In the genomic region with DNA sequence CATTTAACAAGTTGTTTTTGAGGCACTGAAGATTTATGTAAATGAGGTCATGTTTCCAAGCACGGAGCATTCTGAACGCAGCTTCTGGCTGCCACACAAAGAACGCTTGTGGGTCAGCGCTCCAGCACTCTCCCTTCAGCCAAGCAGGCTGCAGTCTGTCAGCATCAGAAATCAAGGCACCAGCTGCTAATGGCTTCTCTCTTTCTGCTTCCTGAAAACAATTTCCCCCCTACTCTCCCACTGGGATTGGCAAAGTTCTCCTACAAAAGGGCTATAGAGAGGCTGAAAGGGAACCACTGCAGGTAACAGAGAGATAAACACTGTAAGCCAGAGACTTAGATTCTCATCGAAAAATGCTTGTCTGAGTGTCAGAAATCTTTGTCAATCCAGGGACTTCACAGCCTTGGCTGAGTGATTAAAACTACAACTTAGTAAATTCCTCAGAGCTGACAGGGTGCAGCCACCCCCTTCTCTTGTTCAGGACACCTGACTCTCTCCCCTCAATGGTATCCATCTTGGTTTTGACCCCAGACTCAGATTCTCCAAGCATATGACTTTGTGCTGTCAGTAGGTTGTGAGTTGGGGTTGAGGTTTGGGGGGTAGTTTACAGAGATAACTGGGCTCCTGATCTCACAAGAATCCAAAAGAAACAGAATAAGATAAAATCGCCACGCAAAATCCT, we compare ENCODE assay signal across 8 mouse cellular contexts.
DNase-seq lines count a peak whose midpoint lies in the region; ATAC-seq lines count a peak whose summit lies in the region.

No protein-coding gene starts in this region.

- H3K4me1 ChIP-seq in heart, embryonic 15.5 days (replicated peaks), result no peaks in the 10 kb centered on the region; the same call in 1 of the 2 replicates

- no peaks in the 10 kb centered on the region for H3K36me3 ChIP-seq in heart, embryonic 15.5 days

- no peak overlapping the region for H3K4me2 ChIP-seq in heart, embryonic 15.5 days

- no peaks in the 10 kb centered on the region for H3K27me3 ChIP-seq in heart, embryonic 15.5 days

- H3K4me3 ChIP-seq in heart, embryonic 15.5 days, result no peak overlapping the region

- no peak; the same call in 1 of the 2 replicates for ATAC-seq in heart, embryonic 15.5 days (replicated peaks; ENCODE audit: insufficient number of reproducible peaks, insufficient read depth, low FRiP score, low read depth)

- peak overlapping the region; percentile 28 for H3K27ac ChIP-seq in heart, embryonic 15.5 days

- no peak overlapping the region for H3K9ac ChIP-seq in heart, embryonic 15.5 days

- 33% methylated on average over 7 of the region's 7 CpGs for WGBS in heart, embryonic 15.5 days

- H3K9me3 ChIP-seq in heart, embryonic 15.5 days (replicated peaks), result no peaks in the 10 kb centered on the region

- peak; percentile 60 for DNase-seq in right cerebral cortex, adult 18-20 months
- no peak for DNase-seq in right cerebral cortex, postnatal 25 days
- DNase-seq in embryo, embryonic 11 days, result peak; percentile 53
- DNase-seq in kidney, postnatal 25 days, result peak; percentile 34 to 64
- DNase-seq in lung, postnatal 36 days, result peak; percentile 37
- peak; percentile 46 for DNase-seq in testis, postnatal 14 days (ENCODE audit: low spot score)
- no peak for DNase-seq in thymus, postnatal 25 days

Comparison
In these comparisons a context has a peak if more than half of its experiments do, and no peak if none do; other contexts are left out.
1. DNase-seq: peak in right cerebral cortex, adult 18-20 months (single experiment), embryo, embryonic 11 days (single experiment), kidney, postnatal 25 days (2 of 2), lung, postnatal 36 days (single experiment) and testis, postnatal 14 days (single experiment); none in right cerebral cortex, postnatal 25 days (single experiment) and thymus, postnatal 25 days (single experiment).